Mouse (Mus musculus): Measurements from ENCODE around the gene Fam89a.

Fam89a gene

GRCm38 (mm10) chr8:124751709-124752173 is at the start of gene Fam89a:
Gene Fam89a (minus strand): TSS chr8:124751832.
- in situ Hi-C loops (cut with MboI, MseI): loop anchor here in 1 of 2 experiments (5.0 kb wide), 1 partner anchor 76 kb away; no protein-coding TSS in a partner anchor

DNA sequence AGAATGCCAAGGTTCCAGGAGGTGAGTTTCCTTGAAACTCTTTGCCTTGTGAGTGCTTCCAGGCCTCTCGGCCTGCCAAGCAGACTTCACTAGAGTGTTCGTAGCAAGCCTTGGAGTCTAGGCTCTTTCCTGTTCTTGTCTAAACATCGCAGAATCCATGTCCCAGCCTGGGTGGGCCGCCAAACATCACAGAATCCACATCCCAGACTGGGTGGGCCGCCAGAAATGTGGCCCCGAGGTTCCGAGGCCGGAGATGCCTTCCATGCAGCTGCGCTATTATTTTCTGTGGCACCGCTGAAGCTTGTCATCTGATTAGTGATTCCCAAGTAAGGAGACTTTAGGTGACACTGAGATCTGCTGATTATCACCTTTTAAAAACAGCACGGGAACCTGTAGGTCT is 48.9 kb upstream of the Fam89a start:
- in situ Hi-C loops (cut with MboI, MseI): no loop called here

GRCm38 (mm10) chr8:124795781-124796488 is 44.3 kb upstream of the Fam89a start:
- in situ Hi-C loops (cut with MboI, MseI): no loop called here

GRCm38 (mm10) chr8:124794486-124794780 is 42.8 kb upstream of the Fam89a start:
- in situ Hi-C loops (cut with MboI, MseI): no loop called here

DNA sequence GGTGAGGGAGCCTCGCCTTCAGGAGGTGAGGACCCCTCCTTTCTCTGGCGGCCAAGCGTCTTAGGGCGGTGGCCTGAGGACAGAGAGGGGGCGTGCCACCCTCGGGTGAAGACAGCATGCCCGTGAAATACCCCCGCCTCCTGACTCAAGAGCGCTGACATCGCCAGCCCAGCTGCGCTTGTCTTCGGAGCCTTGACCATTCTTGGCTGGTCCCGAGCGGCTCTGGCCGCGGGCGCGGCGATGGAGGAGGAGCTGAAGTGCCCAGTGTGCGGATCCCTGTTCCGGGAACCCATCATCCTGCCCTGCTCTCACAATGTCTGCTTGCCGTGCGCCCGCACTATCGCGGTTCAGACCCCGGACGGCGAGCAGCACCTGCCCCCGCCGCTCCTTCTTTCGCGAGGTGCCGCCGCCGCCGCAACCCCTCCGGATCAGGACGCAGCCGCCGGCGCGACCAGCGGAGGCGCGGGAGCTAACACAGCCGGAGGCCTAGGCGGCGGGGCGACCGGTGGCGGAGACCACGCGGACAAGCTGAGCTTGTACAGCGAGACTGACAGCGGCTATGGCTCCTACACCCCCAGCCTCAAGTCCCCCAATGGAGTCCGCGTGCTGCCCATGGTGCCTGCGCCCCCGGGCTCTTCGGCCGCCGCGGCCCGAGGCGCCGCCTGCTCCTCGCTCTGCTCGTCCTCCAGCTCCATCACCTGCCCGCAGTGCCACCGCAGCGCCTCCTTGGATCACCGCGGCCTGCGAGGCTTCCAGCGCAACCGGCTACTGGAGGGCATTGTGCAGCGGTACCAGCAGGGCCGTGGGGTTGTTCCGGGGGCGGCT is 42.2 kb upstream of the Fam89a start:
- in situ Hi-C loops (cut with MboI, MseI): no loop called here

- in situ Hi-C loops (cut with MboI, MseI): no loop called here
These were observed 41.6 kb upstream of the Fam89a start for GRCm38 (mm10) chr8:124793172-124793651.

DNA sequence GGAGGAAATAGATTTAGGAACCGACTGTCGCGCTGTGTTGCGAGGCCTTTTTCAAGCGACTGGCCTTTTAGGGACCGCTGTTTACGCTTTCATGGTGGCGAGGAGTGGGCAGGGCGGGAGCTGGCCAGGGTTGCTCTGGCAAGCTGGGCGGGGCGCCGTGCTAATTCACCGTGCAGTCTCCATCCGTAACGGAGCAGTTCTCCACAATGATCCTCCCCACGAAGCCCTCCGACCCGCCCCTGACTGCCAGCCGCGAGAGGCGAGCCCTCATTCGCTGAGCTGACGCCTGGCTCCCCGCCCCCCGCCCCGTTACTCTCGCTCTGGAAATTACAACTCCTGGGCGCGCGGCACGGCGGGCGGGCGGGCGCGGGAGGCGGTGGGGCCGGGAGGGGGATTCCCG is 41.1 kb upstream of the Fam89a start, which contains the start of gene Trim67:
TSS of gene Trim67 (plus strand) at position 385 of the 400 bp plus-strand sequence.
- in situ Hi-C loops (cut with MboI, MseI): no loop called here

GRCm38 (mm10) chr8:124792186-124792585 is 40.6 kb upstream of the Fam89a start:
- in situ Hi-C loops (cut with MboI, MseI): no loop called here

DNA sequence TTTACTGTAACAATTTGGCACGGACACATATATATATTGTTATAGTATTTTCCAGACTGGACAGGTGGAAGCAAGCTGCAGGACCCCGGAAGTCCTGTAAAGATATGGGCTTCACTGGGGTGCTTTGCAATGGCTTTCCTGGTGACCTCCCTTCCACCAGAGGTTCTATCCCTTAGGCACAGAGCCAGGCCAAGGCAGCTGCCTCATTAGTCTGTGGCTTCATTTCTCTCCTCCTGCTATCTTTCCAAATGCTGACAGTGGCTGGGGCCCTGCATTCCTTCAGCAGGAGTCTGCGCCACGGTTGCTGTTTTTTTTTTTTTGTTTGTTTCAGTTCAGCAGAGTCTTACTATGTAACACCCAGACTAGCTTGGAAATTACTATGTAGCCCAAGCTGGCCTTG is 40.1 kb upstream of the Fam89a start:
- in situ Hi-C loops (cut with MboI, MseI): no loop called here

- in situ Hi-C loops (cut with MboI, MseI): no loop called here
These were observed 39.0 kb upstream of the Fam89a start for GRCm38 (mm10) chr8:124790676-124791075.

- in situ Hi-C loops (cut with MboI, MseI): no loop called here
These were observed 33.0 kb upstream of the Fam89a start for GRCm38 (mm10) chr8:124784613-124785012.

- in situ Hi-C loops (cut with MboI, MseI): no loop called here
These were observed 31.6 kb upstream of the Fam89a start for GRCm38 (mm10) chr8:124783228-124783627.

- in situ Hi-C loops (cut with MboI, MseI): no loop called here
These were observed 30.8 kb upstream of the Fam89a start for GRCm38 (mm10) chr8:124782431-124782830.

DNA sequence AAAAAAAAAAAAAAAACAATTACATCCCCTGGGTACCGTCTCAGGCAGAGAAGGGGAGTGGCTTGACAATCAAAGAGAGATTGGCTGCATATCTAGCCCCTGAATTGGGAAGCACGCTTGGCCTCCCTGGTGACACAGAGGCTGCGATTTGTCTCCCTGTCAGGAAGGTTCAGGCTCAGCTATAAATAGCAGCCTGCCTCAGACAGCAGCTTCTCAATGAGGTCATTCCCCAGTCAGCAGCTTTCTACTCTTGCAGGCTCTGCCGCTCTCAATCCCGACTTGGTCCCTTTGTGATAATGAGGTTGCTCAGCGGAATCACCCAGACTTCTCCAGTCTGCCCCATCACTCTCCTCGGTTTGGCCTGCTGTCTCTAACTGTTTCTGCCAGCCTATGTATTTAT is 28.6 kb upstream of the Fam89a start:
- in situ Hi-C loops (cut with MboI, MseI): no loop called here

DNA sequence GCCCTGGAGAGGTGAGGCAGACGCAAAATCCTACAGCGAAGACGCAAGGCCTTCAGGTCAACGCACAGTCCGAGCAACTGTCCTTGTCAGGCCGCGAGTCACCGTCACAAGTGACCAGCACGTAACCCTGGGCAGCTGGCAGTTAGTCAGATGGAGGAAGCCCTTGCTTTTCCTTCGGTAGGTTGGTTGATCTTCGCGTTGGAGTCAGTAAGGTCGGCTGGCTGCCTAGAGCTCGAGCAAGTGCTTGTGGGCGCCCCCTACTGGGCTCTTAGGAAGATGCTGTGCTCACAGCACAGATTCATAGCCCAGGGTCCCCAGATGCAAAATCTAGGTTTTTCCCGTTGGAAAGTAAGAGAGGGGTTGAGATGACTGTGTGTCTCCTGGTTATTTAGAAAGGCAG is 24.1 kb upstream of the Fam89a start:
- in situ Hi-C loops (cut with MboI, MseI): loop anchor here in 1 of 2 experiments (5.0 kb wide), 1 partner anchor 328 kb away; no protein-coding TSS in a partner anchor

GRCm38 (mm10) chr8:124772389-124772788 is 20.8 kb upstream of the Fam89a start:
- in situ Hi-C loops (cut with MboI, MseI): no loop called here

GRCm38 (mm10) chr8:124763061-124763460 is 11.4 kb upstream of the Fam89a start:
- in situ Hi-C loops (cut with MboI, MseI): no loop called here

DNA sequence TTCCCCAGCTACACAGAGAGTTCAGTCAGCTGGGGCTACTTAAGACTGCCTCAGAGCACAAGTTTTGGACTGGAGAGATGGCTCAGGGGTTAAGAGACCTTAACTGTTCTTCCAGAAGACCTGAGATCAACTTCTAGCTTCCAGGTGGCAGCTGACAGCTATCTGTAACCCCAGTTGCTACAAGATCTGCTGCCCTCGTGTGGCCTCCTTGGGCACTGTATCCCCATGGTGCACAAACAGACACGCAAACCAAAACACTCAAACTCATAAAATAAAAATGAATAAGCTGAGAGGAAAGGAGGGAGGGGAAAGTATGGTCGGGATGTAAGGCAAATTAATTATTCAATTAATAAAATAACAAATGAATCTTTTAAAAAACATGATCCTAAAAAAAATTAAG is 6.9 kb upstream of the Fam89a start:
- in situ Hi-C loops (cut with MboI, MseI): no loop called here

- in situ Hi-C loops (cut with MboI, MseI): no loop called here
These were observed 5.0 kb upstream of the Fam89a start for GRCm38 (mm10) chr8:124756601-124757000.

GRCm38 (mm10) chr8:124756153-124756552 is 4.5 kb upstream of the Fam89a start:
- in situ Hi-C loops (cut with MboI, MseI): no loop called here

GRCm38 (mm10) chr8:124755481-124755880 is 3.8 kb upstream of the Fam89a start:
- in situ Hi-C loops (cut with MboI, MseI): no loop called here

DNA sequence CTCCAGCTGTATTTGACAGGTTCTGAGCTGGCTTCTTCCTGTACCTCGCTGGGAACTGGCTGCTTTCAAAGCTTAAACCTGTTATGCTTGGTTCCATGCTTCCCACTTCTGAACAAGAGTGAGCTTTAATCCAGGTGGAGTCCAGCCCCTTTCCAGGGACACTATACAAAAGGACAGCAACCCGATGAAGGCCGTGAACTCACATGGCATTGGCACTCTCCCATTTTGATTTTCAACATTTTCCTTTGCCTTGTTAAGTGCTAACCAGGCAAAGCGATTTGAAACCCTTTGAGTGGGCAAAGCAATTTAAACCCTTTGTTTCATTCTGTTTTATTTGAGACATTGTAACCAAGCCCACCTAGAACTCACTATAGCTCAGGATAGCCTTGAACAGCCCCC is 3.2 kb upstream of the Fam89a start:
- in situ Hi-C loops (cut with MboI, MseI): loop anchor here in 1 of 2 experiments (5.0 kb wide), 1 partner anchor 73 kb away; no protein-coding TSS in a partner anchor
